Mouse (Mus musculus): Measurements from ENCODE around the gene Hebp1.

GRCm38 (mm10) chr6:135204869-135205268 lies 7.0 kb upstream of the Hebp1 start:
- TF ChIP-seq CTCF (IDR thresholded peaks at IDR 0.05; ENCODE audit: low read depth, low read length) = no peak
- no peak for TF ChIP-seq POLR2A (IDR thresholded peaks at IDR 0.05; ENCODE audit: borderline replicate concordance, low read depth, low read length)

All from bone marrow macrophage, adult 2 months (primary cell).